Mouse (Mus musculus) kidney, adult 2 months (tissue): Measurements from ENCODE around the gene Ttc30a1. TPM values are rescaled to one million over a fixed set of nuclear protein-coding genes. Genes with fewer than 3 reads are reported as not detected.
"Not testable (repeated sequence)": the region's sequence is repeated elsewhere in the genome, so short reads cannot be mapped to it uniquely, and the experiment has no call there.

Experiments
- DNase-seq: peaks from one replicate; pipeline ENCODE4 v3.0.0; 2021
- H3K27ac ChIP-seq: fragments of 200-500 bp; 2 replicates; pipeline ENCODE4 v1.5.1; 2012; ENCODE audit warnings: low read depth, low read length, control low read depth, inconsistent platforms; ENCODE audit not compliant: insufficient read depth
- H3K27me3 ChIP-seq: fragments of 200-500 bp; replicated peaks from 2 replicates; pipeline ENCODE4 v1.6.1; 2012; ENCODE audit warnings: mild to moderate bottlenecking, moderate library complexity, low read length, inconsistent platforms; ENCODE audit not compliant: control insufficient read depth, insufficient read depth
- H3K36me3 ChIP-seq: fragments of 200-500 bp; 2 replicates; pipeline ENCODE4 v1.6.1; 2012; ENCODE audit warnings: mild to moderate bottlenecking, moderate library complexity, low read length, inconsistent platforms; ENCODE audit not compliant: control insufficient read depth, insufficient read depth
- H3K4me1 ChIP-seq: fragments of 200-500 bp; 2 replicates; pipeline ENCODE4 v1.6.1; 2011; ENCODE audit warnings: low read length; ENCODE audit not compliant: control insufficient read depth, insufficient read depth
- H3K4me3 ChIP-seq: fragments of 200-500 bp; 2 replicates; pipeline ENCODE4 v1.5.1; 2011; ENCODE audit warnings: mild to moderate bottlenecking, low read depth, low read length, control low read depth; ENCODE audit not compliant: insufficient read depth
- CTCF ChIP-seq: fragments of 200-500 bp; conservative IDR thresholded peaks from 2 replicates; pipeline ENCODE4 v1.5.1; 2011; ENCODE audit warnings: low read depth, mild to moderate bottlenecking, control low read depth, low read length, moderate library complexity, mixed read lengths; ENCODE audit not compliant: insufficient read depth, insufficient read length
- POLR2A ChIP-seq: fragments of 200-500 bp; IDR thresholded peaks from one replicate; pipeline ENCODE4 v1.6.1; 2011; ENCODE audit warnings: low read depth, low read length, control low read depth
- WGBS: fragments of 180-500 bp; shearing (Covaris S2); methylation state at CpG from one replicate; pipeline ENCODE4 v1.1.7; 2018; 5-methylcytosine and 5-hydroxymethylcytosine counted together
- polyA plus RNA-seq: library from polyadenylated mRNA; depleted of rRNA; stranded (reverse); fragments of >200 nt; gene quantifications from 2 replicates; pipeline ENCODE4 v1.2.3, GENCODE M21; 2012

Gene Ttc30a1
- polyA plus RNA-seq, 1 experiment: 2.8 TPM

- Histone ChIP-seq H3K36me3 (no peaks in the 10 kb centered on the region), H3K4me1 (peaks cover 9% of the 10 kb centered on the region; the same call in 1 of the 2 replicates), H3K27me3 (no peaks in the 10 kb centered on the region), H3K27ac (no peak overlapping the region), H3K4me3 (no peak overlapping the region)
- no peak for DNase-seq
- TF ChIP-seq POLR2A: no peak
- no peak for TF ChIP-seq CTCF
- 87% methylated on average over 3 of the region's 3 CpGs for WGBS
These were observed 2.1 kb upstream of the Ttc30a1 start for GRCm38 (mm10) chr2:75983847-75984246.

GRCm38 (mm10) chr2:75983091-75983490 is 1.3 kb upstream of the Ttc30a1 start:
- H3K4me3 ChIP-seq: no peak overlapping the region
- H3K27me3 ChIP-seq: no peaks in the 10 kb centered on the region
- peaks cover 9% of the 10 kb centered on the region; the same call in 1 of the 2 replicates for H3K4me1 ChIP-seq
- no peak for DNase-seq
- no peaks in the 10 kb centered on the region for H3K36me3 ChIP-seq
- TF ChIP-seq POLR2A: no peak
- no peak for TF ChIP-seq CTCF
- H3K27ac ChIP-seq: no peak overlapping the region
- 97% methylated on average over 3 of the region's 3 CpGs for WGBS

- no peak for DNase-seq
- H3K36me3 ChIP-seq: no peaks in the 10 kb centered on the region
- no peaks in the 10 kb centered on the region for H3K27me3 ChIP-seq
- no peak for TF ChIP-seq POLR2A
- TF ChIP-seq CTCF: no peak
- WGBS: 97% methylated on average over 4 of the region's 4 CpGs
- no peak overlapping the region for H3K27ac ChIP-seq
- H3K4me1 ChIP-seq: peaks cover 9% of the 10 kb centered on the region; the same call in 1 of the 2 replicates
- no peak overlapping the region for H3K4me3 ChIP-seq
These were observed 859 bp upstream of the Ttc30a1 start for GRCm38 (mm10) chr2:75982626-75983025.

GRCm38 (mm10) chr2:75980933-75981439 is 781 bp downstream of the Ttc30a1 start:
- H3K27ac ChIP-seq, H3K36me3 ChIP-seq, DNase-seq, H3K4me1 ChIP-seq, H3K27me3 ChIP-seq: not testable (repeated sequence)
- H3K4me3 ChIP-seq: peak overlapping the region; percentile 61; the same call in 1 of the 2 replicates
- WGBS: 96% methylated on average over 13 of the region's 13 CpGs

GRCm38 (mm10) chr2:75977752-75978368 is 3.9 kb downstream of the Ttc30a1 start, which contains the start of gene Ttc30a2:
Ttc30a2 (minus strand) TSS chr2:75978170.
- not testable (repeated sequence) for H3K4me3 ChIP-seq, H3K36me3 ChIP-seq, H3K4me1 ChIP-seq, H3K27ac ChIP-seq, H3K27me3 ChIP-seq
- DNase-seq: peak; percentile 83
- WGBS: 50% methylated on average over 20 of the region's 24 CpGs

GRCm38 (mm10) chr2:75976070-75976469 is 5.7 kb downstream of the Ttc30a1 start:
- H3K36me3 ChIP-seq, H3K27ac ChIP-seq, H3K27me3 ChIP-seq, H3K4me3 ChIP-seq, DNase-seq, H3K4me1 ChIP-seq: not testable (repeated sequence)
- WGBS: 71% methylated on average over 2 of the region's 2 CpGs

GRCm38 (mm10) chr2:75974131-75974530 is 7.6 kb downstream of the Ttc30a1 start:
- no peak for DNase-seq
- Histone ChIP-seq H3K4me3 (no peak overlapping the region), H3K36me3 (no peaks in the 10 kb centered on the region), H3K27me3 (no peaks in the 10 kb centered on the region), H3K4me1 (no peaks in the 10 kb centered on the region), H3K27ac (no peak overlapping the region)
- TF ChIP-seq POLR2A (no peak), CTCF (no peak)
- 74% methylated on average over 9 of the region's 9 CpGs for WGBS

GRCm38 (mm10) chr2:75964972-75965371 is 16.8 kb downstream of the Ttc30a1 start:
- peak; percentile 28 for TF ChIP-seq CTCF
- TF ChIP-seq POLR2A: no peak
- Histone ChIP-seq H3K27ac (no peak overlapping the region), H3K27me3 (no peaks in the 10 kb centered on the region), H3K4me1 (no peaks in the 10 kb centered on the region), H3K36me3 (no peaks in the 10 kb centered on the region), H3K4me3 (no peak overlapping the region)
- 19% methylated on average over 5 of the region's 5 CpGs for WGBS
- DNase-seq: peak; percentile 77
